Mouse (Mus musculus) gastrocnemius, postnatal 4 days (tissue): Measurements from ENCODE around the gene Mog. TPM values are rescaled to one million over a fixed set of nuclear protein-coding genes. Genes with fewer than 3 reads are reported as not detected.

Experiments
- total RNA-seq, 2 experiments: library from RNA; stranded (reverse); gene quantifications; 2 replicates each; pipeline ENCODE4 v1.2.3; 2021

Gene Mog
- total RNA-seq, 2 experiments from 2014 or later, result not detected

Other genes with a start within 250 kb of the Mog start
- gene H2-M10.6, start 211.2 kb downstream of the Mog start, total RNA-seq, result not detected
- 10 to 100 TPM; 24.3 to 25.6 TPM for gene Trim26, start 186.3 kb downstream of the Mog start, total RNA-seq
- gene Trim15, start 156.2 kb downstream of the Mog start, total RNA-seq, result not detected
- under 1 TPM; 0.20 to 0.80 TPM for gene Trim10, start 153.8 kb downstream of the Mog start, total RNA-seq
- gene Trim40, start 133.3 kb downstream of the Mog start, total RNA-seq, result not detected
- gene Trim31, start 125.3 kb downstream of the Mog start, total RNA-seq, result not detected
- gene Rnf39, start 80.5 kb downstream of the Mog start, total RNA-seq, result under 1 TPM in 1 of 2 experiments, not detected in 1; 0.29 TPM
- gene Ppp1r11, start 71.7 kb downstream of the Mog start, total RNA-seq, result 10 to 100 TPM; 66.6 to 72.8 TPM
- gene Znrd1, start 64.8 kb downstream of the Mog start, total RNA-seq, result 10 to 100 TPM; 29.2 to 32.9 TPM
- 1 to 10 TPM; 7.1 to 9.2 TPM for gene Znrd1as, start 64.8 kb downstream of the Mog start, total RNA-seq
- not detected for gene 2410137M14Rik, start 42.2 kb downstream of the Mog start, total RNA-seq
- gene H2-M5, start 33.9 kb downstream of the Mog start, total RNA-seq, result under 1 TPM; 0.23 to 0.25 TPM
- 10 to 100 TPM in 1 of 2 experiments, 1 to 10 TPM in 1; 8.7 to 10.1 TPM for gene Zfp57, start 22.2 kb downstream of the Mog start, total RNA-seq
- 10 to 100 TPM; 24.2 to 25.4 TPM for gene Gabbr1, start 22.6 kb upstream of the Mog start, total RNA-seq
- not detected for gene Olfr90, start 65.1 kb upstream of the Mog start, total RNA-seq
- not detected for gene Olfr91, start 74.9 kb upstream of the Mog start, total RNA-seq
- not detected for gene Olfr92, start 96.7 kb upstream of the Mog start, total RNA-seq
- gene Olfr93, start 138.1 kb upstream of the Mog start, total RNA-seq, result not detected
- not detected for gene Ubd, start 170.5 kb upstream of the Mog start, total RNA-seq
- gene Olfr94, start 177.6 kb upstream of the Mog start, total RNA-seq, result not detected
- gene Olfr95, start 189.7 kb upstream of the Mog start, total RNA-seq, result not detected
- gene Olfr96, start 196.7 kb upstream of the Mog start, total RNA-seq, result not detected
- not detected for gene Olfr97, start 213.9 kb upstream of the Mog start, total RNA-seq
- not detected for gene Olfr98, start 240.4 kb upstream of the Mog start, total RNA-seq
- 1 to 10 TPM; 1.6 to 2.1 TPM for gene H2-M3, start 246.8 kb upstream of the Mog start, total RNA-seq